Mouse (Mus musculus): Measurements from ENCODE around the gene Dctn2.

GRCm38 (mm10) chr10:127290930-127291880 lies 25.0 kb downstream of the Dctn2 start:
- TF ChIP-seq CTCF (IDR thresholded peaks at IDR 0.05; ENCODE audit: borderline replicate concordance, control insufficient read depth, extremely low read depth, insufficient read depth, low read length, poor library complexity) (no peak), POLR2A (IDR thresholded peaks at IDR 0.05; ENCODE audit: control insufficient read depth, extremely low read depth, insufficient read depth, low read length, poor library complexity) (peak; percentile 2; the same call in 1 of the 2 replicates)

Data from thymus, adult 2 months (tissue).